Mouse (Mus musculus): Measurements from ENCODE around the gene Cadps.

DNA sequence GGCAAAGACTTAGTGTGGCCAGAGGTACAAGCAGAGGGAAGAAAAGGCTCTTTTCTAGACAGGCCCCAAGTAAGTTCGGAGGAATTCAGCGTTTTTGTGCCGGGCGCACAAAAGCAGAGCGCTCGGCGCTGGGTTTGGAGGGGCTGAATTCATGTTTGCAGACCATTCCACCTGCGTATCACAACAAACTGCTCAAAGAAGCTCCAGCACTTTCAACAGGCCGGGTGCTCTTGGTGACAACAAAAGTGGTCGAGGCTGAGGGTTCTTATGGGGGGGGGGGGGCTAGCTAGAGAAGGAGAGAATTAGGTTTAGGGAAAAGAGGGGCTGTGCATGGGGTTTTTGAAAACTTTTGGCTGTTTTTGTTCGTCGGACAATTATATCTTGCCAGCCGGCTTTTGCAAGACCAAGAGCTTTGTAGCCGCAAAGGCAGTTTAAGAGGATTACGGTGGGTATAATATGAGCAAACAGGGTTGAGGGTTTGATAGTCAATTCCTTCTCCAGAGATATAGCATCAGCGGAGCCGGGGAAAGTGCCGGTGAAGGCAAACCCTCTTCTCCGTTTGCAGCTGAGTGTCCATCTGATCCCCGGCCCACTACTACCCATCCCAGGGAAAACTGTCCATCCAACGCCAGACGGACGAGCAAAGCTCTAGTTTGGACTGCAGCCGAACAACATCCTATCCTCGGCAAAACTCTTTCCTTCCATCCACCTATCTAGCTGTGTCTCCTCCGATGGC, 475.8 kb downstream of the Cadps start:
- TF ChIP-seq POLR2A (IDR thresholded peaks at IDR 0.05; ENCODE audit: insufficient read depth, low read depth, low read length) (no peak), CTCF (IDR thresholded peaks at IDR 0.05; ENCODE audit: insufficient read depth, low read depth, low read length) (no peak)

Measured in olfactory bulb, adult 2 months (tissue).